Mouse (Mus musculus) heart, embryonic 11.5 days (tissue): ENCODE results near the gene Akap2. TPM values are rescaled to one million over a fixed set of nuclear protein-coding genes. Genes with fewer than 3 reads are reported as not detected.

Source experiments
- ATAC-seq: fragments of 200-750 bp; cut with Nextera tagmentation; replicated peaks from 2 replicates; pipeline ENCODE4 v1.8.0; 2017; ENCODE audit warnings: moderate library complexity; ENCODE audit not compliant: insufficient number of reproducible peaks, low FRiP score, low TSS enrichment
- H3K27ac ChIP-seq: fragments of 300-500 bp; sonication (generic); 2 replicates; pipeline ENCODE4 v1.5.1; 2014; ENCODE audit warnings: mild to moderate bottlenecking, low read depth, low read length
- H3K27me3 ChIP-seq: fragments of 300-500 bp; sonication (generic); 2 replicates; pipeline ENCODE4 v1.6.1; 2014; ENCODE audit warnings: mild to moderate bottlenecking, low read length, mixed read lengths; ENCODE audit not compliant: control insufficient read depth, insufficient read depth
- H3K36me3 ChIP-seq: fragments of 300-500 bp; sonication (generic); 2 replicates; pipeline ENCODE4 v1.6.1; 2014; ENCODE audit warnings: mild to moderate bottlenecking, low read length, moderate library complexity, mixed read lengths; ENCODE audit not compliant: control insufficient read depth, insufficient read depth
- H3K4me1 ChIP-seq: fragments of 300-500 bp; sonication (generic); 2 replicates; pipeline ENCODE4 v1.6.1; 2014; ENCODE audit warnings: low read length; ENCODE audit not compliant: control insufficient read depth, insufficient read depth
- H3K4me2 ChIP-seq: fragments of 300-500 bp; sonication (generic); 2 replicates; pipeline ENCODE4 v1.6.1; 2014; ENCODE audit warnings: mild to moderate bottlenecking, moderate library complexity
- H3K4me3 ChIP-seq: fragments of 300-500 bp; sonication (generic); 2 replicates; pipeline ENCODE4 v1.5.1; 2014; ENCODE audit warnings: low read depth, low read length
- H3K9ac ChIP-seq: fragments of 300-500 bp; sonication (generic); 2 replicates; pipeline ENCODE4 v1.6.1; 2014; ENCODE audit warnings: mild to moderate bottlenecking, low read depth, low read length, moderate library complexity
- H3K9me3 ChIP-seq: fragments of 300-500 bp; sonication (generic); replicated peaks from 2 replicates; pipeline ENCODE4 v1.6.1; 2016; ENCODE audit warnings: low read length; ENCODE audit not compliant: control insufficient read depth
- WGBS: fragments of 180-500 bp; shearing (Covaris S2); extraction: QIAGEN DNeasy Blood & Tissue Kit; methylation state at CpG from one replicate; pipeline ENCODE4 v1.1.7; 2014; ENCODE audit not compliant: insufficient replicate concordance; 5-methylcytosine and 5-hydroxymethylcytosine counted together
- polyA plus RNA-seq: library from polyadenylated mRNA; unstranded; fragments of >200 nt; fragmentation: Nextera tagmentation; extraction: Ambion mirVana; gene quantifications from 2 replicates; pipeline ENCODE4 v1.2.1, GENCODE M21; 2014

Gene Akap2
- polyA plus RNA-seq, 1 experiment from 2014 or later, result 45.9 TPM

- H3K9ac ChIP-seq, result no peak overlapping the region
- WGBS, result 56% methylated on average over 4 of the region's 4 CpGs
- no peaks in the 10 kb centered on the region for H3K36me3 ChIP-seq
- H3K27ac ChIP-seq, result no peak overlapping the region
- peaks cover 4% of the 10 kb centered on the region; the same call in 1 of the 2 replicates for H3K4me1 ChIP-seq
- no peak for ATAC-seq
- no peaks in the 10 kb centered on the region for H3K9me3 ChIP-seq
- no peak overlapping the region for H3K4me3 ChIP-seq
- no peaks in the 10 kb centered on the region for H3K27me3 ChIP-seq
- no peak overlapping the region for H3K4me2 ChIP-seq
Observed at GRCm38 (mm10) chr4:57716735-57717134, 722 bp upstream of the Akap2 start.

- Histone ChIP-seq H3K4me1 (peaks cover 7% of the 10 kb centered on the region; the same call in 1 of the 2 replicates), H3K36me3 (no peaks in the 10 kb centered on the region), H3K4me3 (no peak overlapping the region), H3K9me3 (no peaks in the 10 kb centered on the region), H3K9ac (no peak overlapping the region), H3K4me2 (no peak overlapping the region), H3K27me3 (no peaks in the 10 kb centered on the region), H3K27ac (no peak overlapping the region)
- ATAC-seq, result no peak
- WGBS, result 83% methylated on average over 1 of the region's 1 CpGs
Observed at GRCm38 (mm10) chr4:57719370-57719769, 1.9 kb downstream of the Akap2 start.

GRCm38 (mm10) chr4:57720869-57721361 lies 3.5 kb downstream of the Akap2 start:
- no peak for ATAC-seq
- no peak overlapping the region for H3K27ac ChIP-seq
- WGBS, result 49% methylated on average over 7 of the region's 7 CpGs
- no peak overlapping the region for H3K4me2 ChIP-seq
- H3K27me3 ChIP-seq, result no peaks in the 10 kb centered on the region
- no peaks in the 10 kb centered on the region for H3K36me3 ChIP-seq
- peaks cover 7% of the 10 kb centered on the region; the same call in 1 of the 2 replicates for H3K4me1 ChIP-seq
- no peaks in the 10 kb centered on the region for H3K9me3 ChIP-seq
- H3K9ac ChIP-seq, result no peak overlapping the region
- no peak overlapping the region for H3K4me3 ChIP-seq

- Histone ChIP-seq H3K9me3 (no peaks in the 10 kb centered on the region), H3K4me1 (peaks cover 7% of the 10 kb centered on the region; the same call in 1 of the 2 replicates), H3K4me2 (no peak overlapping the region), H3K4me3 (no peak overlapping the region), H3K27me3 (no peaks in the 10 kb centered on the region), H3K27ac (no peak overlapping the region), H3K36me3 (no peaks in the 10 kb centered on the region), H3K9ac (no peak overlapping the region)
- ATAC-seq, result no peak
- WGBS, result 82% methylated on average over 4 of the region's 4 CpGs
Observed at GRCm38 (mm10) chr4:57722296-57722695, 4.8 kb downstream of the Akap2 start.

- Histone ChIP-seq H3K9me3 (no peaks in the 10 kb centered on the region), H3K4me2 (no peak overlapping the region), H3K36me3 (no peaks in the 10 kb centered on the region), H3K27ac (no peak overlapping the region), H3K4me1 (peaks cover 7% of the 10 kb centered on the region; the same call in 1 of the 2 replicates), H3K27me3 (no peaks in the 10 kb centered on the region), H3K9ac (no peak overlapping the region), H3K4me3 (no peak overlapping the region)
- ATAC-seq, result no peak
- WGBS, result 62% methylated on average over 2 of the region's 2 CpGs
Observed at GRCm38 (mm10) chr4:57723659-57724058, 6.2 kb downstream of the Akap2 start.

GRCm38 (mm10) chr4:57725569-57725968 lies 8.1 kb downstream of the Akap2 start:
- H3K4me3 ChIP-seq, result no peak overlapping the region
- no peaks in the 10 kb centered on the region for H3K27me3 ChIP-seq
- no peak overlapping the region for H3K9ac ChIP-seq
- no peaks in the 10 kb centered on the region for H3K9me3 ChIP-seq
- no peak for ATAC-seq
- no peaks in the 10 kb centered on the region for H3K36me3 ChIP-seq
- WGBS, result 63% methylated on average over 1 of the region's 1 CpGs
- peaks cover 6% of the 10 kb centered on the region; the same call in 1 of the 2 replicates for H3K4me1 ChIP-seq
- no peak overlapping the region for H3K4me2 ChIP-seq
- no peak overlapping the region for H3K27ac ChIP-seq

- H3K4me3 ChIP-seq, result no peak overlapping the region
- WGBS, result 74% methylated on average over 4 of the region's 4 CpGs
- no peak for ATAC-seq
Observed at GRCm38 (mm10) chr4:57728611-57729183, 11.2 kb downstream of the Akap2 start.

GRCm38 (mm10) chr4:57730047-57730446 lies 12.6 kb downstream of the Akap2 start:
- ATAC-seq, result no peak
- Histone ChIP-seq H3K27ac (no peak overlapping the region), H3K4me1 (0 out of 2 replicates have a peak, but pooled peaks cover 3% of the 10 kb centered on the region), H3K4me3 (no peak overlapping the region), H3K9ac (no peak overlapping the region), H3K4me2 (no peak overlapping the region), H3K36me3 (no peaks in the 10 kb centered on the region), H3K9me3 (no peaks in the 10 kb centered on the region), H3K27me3 (no peaks in the 10 kb centered on the region)
- WGBS, result 88% methylated on average over 6 of the region's 6 CpGs

More at GRCm38 (mm10) chr4:57728611-57729183, 11.2 kb downstream of the Akap2 start:
- no peak overlapping the region for H3K27ac ChIP-seq
- H3K36me3 ChIP-seq, result no peaks in the 10 kb centered on the region
- no peak overlapping the region for H3K4me2 ChIP-seq
- no peak overlapping the region for H3K9ac ChIP-seq
- H3K4me1 ChIP-seq, result peaks cover 6% of the 10 kb centered on the region; the same call in 1 of the 2 replicates
- H3K27me3 ChIP-seq, result no peaks in the 10 kb centered on the region
- H3K9me3 ChIP-seq, result no peaks in the 10 kb centered on the region
